Mouse (Mus musculus) limb, embryonic 11.5 days (tissue): ENCODE data around the gene Zfp385c. TPM values are rescaled to one million over a fixed set of nuclear protein-coding genes. Genes with fewer than 3 reads are reported as not detected.
A peak's percentile ranks its signal among the peaks of the same experiment; 100 is the strongest.

Experiments
- ATAC-seq: fragments of 200-750 bp; cut with Nextera tagmentation; 2 replicates; pipeline ENCODE4 v1.8.0; 2017; ENCODE audit warnings: low read depth; ENCODE audit not compliant: insufficient number of reproducible peaks, low FRiP score, low TSS enrichment
- DNase-seq: peaks from one replicate; pipeline ENCODE4 v3.0.0-alpha.2; 2015; ENCODE audit warnings: low spot score
- H3K27ac ChIP-seq: fragments of 300-500 bp; sonication (generic); replicated peaks from 2 replicates; pipeline ENCODE4 v1.5.1; 2014; ENCODE audit warnings: low read depth, mild to moderate bottlenecking, low read length
- H3K27me3 ChIP-seq: fragments of 300-500 bp; sonication (generic); 2 replicates; pipeline ENCODE4 v1.6.1; 2014; ENCODE audit warnings: mild to moderate bottlenecking, low read length, mixed read lengths; ENCODE audit not compliant: control insufficient read depth, insufficient read depth
- H3K36me3 ChIP-seq: fragments of 300-500 bp; sonication (generic); 2 replicates; pipeline ENCODE4 v1.6.1; 2014; ENCODE audit warnings: mild to moderate bottlenecking, low read length, moderate library complexity, mixed read lengths; ENCODE audit not compliant: control insufficient read depth, insufficient read depth
- H3K4me1 ChIP-seq: fragments of 300-500 bp; sonication (generic); 2 replicates; pipeline ENCODE4 v1.6.1; 2014; ENCODE audit warnings: low read length, mixed read lengths; ENCODE audit not compliant: control insufficient read depth, insufficient read depth
- H3K4me2 ChIP-seq: fragments of 300-500 bp; sonication (generic); 2 replicates; pipeline ENCODE4 v1.6.1; 2014; ENCODE audit warnings: low read depth, mild to moderate bottlenecking, moderate library complexity; ENCODE audit not compliant: severe bottlenecking
- H3K4me3 ChIP-seq: fragments of 300-500 bp; sonication (generic); 2 replicates; pipeline ENCODE4 v1.5.1; 2014; ENCODE audit warnings: low read depth, low read length
- H3K9ac ChIP-seq: fragments of 300-500 bp; sonication (generic); 2 replicates; pipeline ENCODE4 v1.6.1; 2014; ENCODE audit warnings: mild to moderate bottlenecking, low read length
- H3K9me3 ChIP-seq: fragments of 300-500 bp; sonication (generic); 2 replicates; pipeline ENCODE4 v1.6.1; 2016; ENCODE audit warnings: low read length; ENCODE audit not compliant: control insufficient read depth
- WGBS: fragments of 180-500 bp; shearing (Covaris S2); extraction: QIAGEN DNeasy Blood & Tissue Kit; methylation state at CpG from one replicate; pipeline ENCODE4 v1.1.7; 2014; 5-methylcytosine and 5-hydroxymethylcytosine counted together
- polyA plus RNA-seq: library from polyadenylated mRNA; unstranded; fragments of >200 nt; fragmentation: Nextera tagmentation; extraction: Ambion mirVana; gene quantifications from 2 replicates; pipeline ENCODE4 v1.2.1, GENCODE M21; 2014

Gene Zfp385c
- polyA plus RNA-seq: 0.19 and 0.57 TPM in 2 replicates

- ATAC-seq (no peak), DNase-seq (no peak)
- Histone ChIP-seq H3K9me3 (no peaks in the 10 kb centered on the region), H3K27me3 (peaks cover 21% of the 10 kb centered on the region), H3K4me2 (peak within 1 kb of the TSS; percentile 45), H3K4me1 (no peaks in the 10 kb centered on the region; the same call in 1 of the 2 replicates), H3K36me3 (no peaks in the 10 kb centered on the region), H3K27ac (no peak within 1 kb of the TSS), H3K4me3 (peak within 1 kb of the TSS; percentile 15), H3K9ac (no peak within 1 kb of the TSS)
- whole genome bisulfite sequencing: 3% methylated on average over 23 of the region's 23 CpGs
Observed at GRCm38 (mm10) chr11:100692164-100692616, at the start of gene Zfp385c. Gene Zfp385c (minus strand): TSS chr11:100692455.

DNA sequence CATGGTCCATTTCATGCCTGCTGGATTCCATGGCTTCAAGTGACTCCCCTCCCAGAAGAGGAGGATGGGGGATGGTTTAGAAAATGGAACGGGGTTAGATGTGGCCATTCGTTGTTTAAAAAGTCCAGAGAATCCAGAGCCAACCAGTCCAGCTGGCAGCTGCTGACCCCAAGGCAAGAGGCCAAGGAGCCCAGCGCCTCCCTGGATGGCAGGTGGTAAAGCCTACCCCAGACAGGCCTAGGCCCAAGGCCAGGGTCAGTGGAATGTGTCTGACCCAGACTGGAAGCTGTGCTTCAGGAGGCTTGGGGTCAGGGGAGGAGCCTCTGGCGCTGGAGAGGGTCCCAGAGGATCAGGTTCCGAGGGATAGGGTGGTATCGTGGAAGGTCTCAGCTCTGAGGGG, 49.1 kb upstream of the Zfp385c start:
- H3K27ac ChIP-seq: no peak overlapping the region
- DNase-seq: no peak
- no peaks in the 10 kb centered on the region for H3K27me3 ChIP-seq
- 72% methylated on average over 6 of the region's 6 CpGs for WGBS
- H3K4me3 ChIP-seq: no peak overlapping the region
- no peak for ATAC-seq
- H3K9me3 ChIP-seq: no peaks in the 10 kb centered on the region
- peaks cover 3% of the 10 kb centered on the region for H3K4me1 ChIP-seq
- H3K9ac ChIP-seq: no peak overlapping the region
- no peak overlapping the region for H3K4me2 ChIP-seq
- no peaks in the 10 kb centered on the region for H3K36me3 ChIP-seq

- Histone ChIP-seq H3K27me3 (no peaks in the 10 kb centered on the region), H3K4me2 (peak overlapping the region; percentile 74), H3K27ac (no peak overlapping the region), H3K4me3 (peak overlapping the region; percentile 96), H3K36me3 (no peaks in the 10 kb centered on the region), H3K4me1 (peaks cover 3% of the 10 kb centered on the region), H3K9ac (no peak overlapping the region), H3K9me3 (no peaks in the 10 kb centered on the region)
- WGBS: 28% methylated on average over 5 of the region's 5 CpGs
- ATAC-seq (no peak), DNase-seq (no peak)
Observed at GRCm38 (mm10) chr11:100738749-100739148, 46.5 kb upstream of the Zfp385c start.

DNA sequence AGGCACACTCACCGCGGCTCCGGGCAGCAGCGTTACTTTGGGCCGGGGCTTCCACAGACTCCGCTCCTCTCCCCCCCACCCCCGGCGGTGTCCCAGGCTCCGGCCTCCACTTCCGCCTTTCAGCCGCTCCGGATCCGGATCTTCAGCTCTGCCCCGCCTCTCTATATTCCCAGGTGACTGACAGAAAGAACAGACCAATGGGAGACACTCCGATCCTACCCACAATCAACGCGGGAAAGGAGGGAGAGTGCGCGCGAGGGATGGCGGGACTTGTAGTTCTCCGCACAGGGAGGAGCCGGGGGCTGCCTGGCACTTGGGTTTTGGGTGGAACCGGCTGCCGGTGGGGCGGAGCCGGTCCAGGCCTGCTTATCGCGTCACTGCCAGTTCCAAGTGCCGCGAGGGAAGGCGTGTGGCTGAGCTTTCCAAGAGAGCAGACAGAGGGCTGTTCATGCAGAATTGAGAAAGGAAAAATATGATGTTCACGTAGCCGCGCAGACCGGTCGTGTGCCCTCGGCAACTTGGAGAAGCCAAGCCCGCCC, 45.9 kb upstream of the Zfp385c start, which contains the start of gene Rab5c:
TSS of gene Rab5c (minus strand) at position 150 of the 539 bp plus-strand sequence.
- H3K9ac ChIP-seq: peak within 1 kb of the TSS; percentile 84
- peak; percentile 98 for ATAC-seq
- peak within 1 kb of the TSS; percentile 74 for H3K4me2 ChIP-seq
- under 1% methylated on average over 39 of the region's 39 CpGs for WGBS
- no peak within 1 kb of the TSS; the same call in 1 of the 2 replicates for H3K27ac ChIP-seq
- no peaks in the 10 kb centered on the region; the same call in 1 of the 2 replicates for H3K36me3 ChIP-seq
- peak; percentile 99 for DNase-seq
- H3K9me3 ChIP-seq: no peaks in the 10 kb centered on the region
- no peaks in the 10 kb centered on the region for H3K27me3 ChIP-seq
- H3K4me1 ChIP-seq: peaks cover 3% of the 10 kb centered on the region
- peak within 1 kb of the TSS; percentile 96 for H3K4me3 ChIP-seq

DNA sequence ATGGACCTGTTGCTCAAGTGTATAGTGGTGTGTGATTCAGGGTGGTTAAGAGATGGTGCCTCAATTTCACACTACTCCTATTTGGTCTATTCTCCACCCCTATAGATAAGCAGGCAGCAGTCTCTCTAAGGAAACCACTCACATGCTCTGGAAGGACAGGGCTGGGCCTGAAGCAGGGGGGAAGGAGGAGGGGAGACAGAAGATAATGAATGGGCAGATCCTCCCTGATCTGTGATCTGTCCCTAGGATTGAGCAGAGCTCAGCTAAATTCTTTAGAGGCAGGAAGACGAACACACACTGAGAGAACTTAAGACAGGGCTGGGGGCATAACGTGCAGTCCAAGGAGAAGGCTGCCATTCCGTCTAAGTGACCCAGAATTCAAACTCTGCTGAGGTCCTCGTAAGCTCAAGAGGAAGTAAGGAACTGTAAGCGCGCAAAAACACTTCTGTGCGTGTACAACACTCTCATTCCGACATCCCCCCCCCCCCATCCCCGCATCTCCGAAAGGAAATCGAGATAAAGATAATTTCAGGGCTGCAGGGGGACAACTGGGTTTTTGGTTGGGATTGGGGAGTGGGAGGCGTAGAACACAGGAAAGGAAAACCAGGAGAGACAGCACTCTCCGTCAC, 45.0 kb upstream of the Zfp385c start:
- Histone ChIP-seq H3K4me1 (peaks cover 3% of the 10 kb centered on the region), H3K4me3 (peak overlapping the region; percentile 96), H3K36me3 (no peaks in the 10 kb centered on the region; the same call in 1 of the 2 replicates), H3K27me3 (no peaks in the 10 kb centered on the region), H3K9me3 (no peaks in the 10 kb centered on the region), H3K4me2 (peak overlapping the region; percentile 74), H3K27ac (no peak overlapping the region; the same call in 1 of the 2 replicates), H3K9ac (peak overlapping the region; percentile 84)
- WGBS: 1% methylated on average over 13 of the region's 13 CpGs
- DNase-seq: no peak
- ATAC-seq: no peak

DNA sequence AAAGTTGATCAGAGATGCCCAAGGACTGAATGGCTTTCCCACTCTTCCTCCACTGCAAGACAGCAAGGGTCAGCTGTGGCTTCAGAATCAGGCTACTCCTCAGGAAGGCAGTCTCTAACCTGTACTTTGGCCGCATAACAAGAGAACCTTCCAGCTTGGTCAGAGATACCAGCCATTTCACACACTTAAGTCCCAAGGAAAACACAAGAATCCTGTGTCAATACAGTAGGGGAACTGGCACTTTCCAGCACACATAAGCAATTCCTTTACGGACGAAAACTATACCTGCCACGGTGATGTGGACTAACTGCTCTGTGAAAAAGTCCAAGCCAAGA, 44.5 kb upstream of the Zfp385c start:
- Histone ChIP-seq H3K9me3 (no peaks in the 10 kb centered on the region), H3K9ac (no peak overlapping the region)
- 87% methylated on average over 4 of the region's 4 CpGs for WGBS

DNA sequence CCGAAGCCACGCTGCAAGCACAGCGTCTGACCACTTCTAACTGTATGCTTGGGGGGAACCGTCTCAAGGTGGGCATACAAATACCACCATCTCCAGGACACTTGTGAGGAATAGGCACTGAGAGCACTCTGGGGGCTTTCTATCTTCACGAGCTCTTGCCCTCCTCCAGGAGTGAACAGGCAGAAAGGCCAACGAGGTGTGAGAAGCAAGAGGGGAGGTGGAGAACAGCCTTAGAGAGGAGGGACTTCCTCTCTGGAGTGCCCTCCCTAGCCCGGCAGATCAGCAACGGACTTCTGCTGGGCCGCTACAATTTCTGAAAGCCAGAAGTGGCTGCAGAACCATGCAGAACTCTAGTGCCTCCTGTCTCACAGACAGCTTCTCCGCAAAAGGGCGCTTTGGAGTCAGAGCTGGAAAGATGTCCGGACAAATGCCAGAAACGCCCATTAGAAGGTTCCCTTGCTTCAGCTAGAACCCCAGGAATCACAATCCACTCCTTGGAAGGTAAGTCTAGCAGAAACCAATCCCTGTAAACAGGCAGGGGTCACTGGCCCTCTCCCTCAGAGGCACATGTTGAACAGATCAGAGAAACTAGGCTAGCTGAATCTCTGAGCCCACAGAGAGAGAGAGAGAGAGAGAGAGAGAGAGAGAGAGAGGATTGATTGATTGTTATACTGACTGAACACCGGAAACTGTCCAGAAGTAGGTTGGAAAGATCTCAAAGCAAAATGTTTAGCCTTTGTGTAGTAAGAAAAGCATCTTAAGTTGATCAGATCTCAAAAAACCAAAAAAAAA, 43.9 kb upstream of the Zfp385c start:
- ATAC-seq (no peak), DNase-seq (no peak)
- no peak overlapping the region for H3K9ac ChIP-seq
- H3K27me3 ChIP-seq: no peaks in the 10 kb centered on the region
- no peak overlapping the region for H3K4me3 ChIP-seq
- H3K27ac ChIP-seq: no peak overlapping the region
- peaks cover 3% of the 10 kb centered on the region for H3K4me1 ChIP-seq
- H3K36me3 ChIP-seq: no peaks in the 10 kb centered on the region; the same call in 1 of the 2 replicates
- WGBS: 76% methylated on average over 14 of the region's 14 CpGs
- no peaks in the 10 kb centered on the region for H3K9me3 ChIP-seq
- peak overlapping the region; percentile 10; the same call in 1 of the 2 replicates for H3K4me2 ChIP-seq

More for the DNA sequence above, 44.5 kb upstream of the Zfp385c start:
- peak overlapping the region; percentile 74 for H3K4me2 ChIP-seq
- DNase-seq (no peak), ATAC-seq (no peak)
- H3K4me1 ChIP-seq: peaks cover 3% of the 10 kb centered on the region
- H3K4me3 ChIP-seq: peak overlapping the region; percentile 96; the same call in 1 of the 2 replicates
- H3K27ac ChIP-seq: no peak overlapping the region
- no peaks in the 10 kb centered on the region; the same call in 1 of the 2 replicates for H3K36me3 ChIP-seq
- no peaks in the 10 kb centered on the region for H3K27me3 ChIP-seq

GRCm38 (mm10) chr11:100735134-100735865, 43.0 kb upstream of the Zfp385c start:
- H3K9ac ChIP-seq: no peak overlapping the region
- WGBS: 90% methylated on average over 9 of the region's 9 CpGs
- DNase-seq: no peak

More at GRCm38 (mm10) chr11:100735134-100735865, 43.0 kb upstream of the Zfp385c start:
- Histone ChIP-seq H3K27me3 (no peaks in the 10 kb centered on the region), H3K27ac (no peak overlapping the region), H3K36me3 (no peaks in the 10 kb centered on the region; the same call in 1 of the 2 replicates), H3K4me3 (no peak overlapping the region), H3K4me2 (no peak overlapping the region), H3K4me1 (peaks cover 3% of the 10 kb centered on the region), H3K9me3 (no peaks in the 10 kb centered on the region)
- no peak for ATAC-seq
